8 mouse cellular contexts compared by ENCODE assay signal in the genomic region with DNA sequence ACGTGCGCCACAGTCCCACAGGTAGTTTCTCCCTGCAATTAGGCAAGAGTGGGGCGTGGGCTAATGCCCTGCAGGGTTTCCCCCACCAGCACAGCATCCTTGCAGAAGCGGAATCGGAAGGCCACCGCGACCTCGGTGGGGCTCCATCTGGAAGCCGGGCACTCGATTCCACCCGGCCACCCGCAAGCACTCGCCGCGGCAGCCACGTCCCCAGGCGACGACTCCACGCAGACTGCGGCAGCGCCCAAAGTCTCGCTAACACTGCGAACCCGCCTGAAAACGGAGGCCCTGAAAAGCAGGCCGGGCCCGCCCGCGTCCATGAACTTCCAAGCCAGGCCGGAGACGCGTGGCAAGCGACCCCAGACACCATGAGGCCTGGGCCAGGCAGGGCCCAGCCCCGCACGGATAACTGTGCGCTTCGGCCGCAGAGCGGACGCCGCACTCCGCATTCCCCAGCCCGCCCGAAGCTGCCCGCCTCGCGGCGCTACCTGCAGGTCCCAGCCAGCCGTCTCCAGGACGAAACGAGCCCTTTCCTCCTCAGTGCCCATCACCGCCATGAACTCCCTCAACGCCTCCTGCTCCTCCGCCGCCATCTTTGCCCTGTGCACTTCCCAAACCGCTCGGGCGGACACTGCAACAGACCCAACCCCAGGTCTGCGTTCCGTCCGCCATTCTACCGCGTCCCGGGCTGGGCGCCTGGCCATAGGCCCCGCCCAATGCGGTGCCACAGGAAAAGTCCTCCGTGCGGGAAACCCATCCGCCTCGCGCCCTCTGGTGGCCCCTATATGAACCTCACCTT.
DNase-seq lines count a peak whose midpoint lies in the region; ATAC-seq lines count a peak whose summit lies in the region.
"Not testable (repeated sequence)": the region's sequence is repeated elsewhere in the genome, so short reads cannot be mapped to it uniquely, and the experiment has no call there.

No protein-coding gene starts in this region.

- H3K27ac ChIP-seq in hindbrain, embryonic 15.5 days (replicated peaks): peak overlapping the region; percentile 9; the same call in 1 of the 2 replicates

- H3K4me2 ChIP-seq in hindbrain, embryonic 15.5 days: peak overlapping the region; percentile 37

- WGBS in hindbrain, embryonic 15.5 days: 4% methylated on average over 70 of the region's 72 CpGs

- H3K36me3 ChIP-seq in hindbrain, embryonic 15.5 days: not testable (repeated sequence)

- not testable (repeated sequence) for H3K9me3 ChIP-seq in hindbrain, embryonic 15.5 days

- peak; percentile 100 for DNase-seq in NIH3T3 (ENCODE audit: low read depth)
- DNase-seq in cerebellum, postnatal 36 days: peak; percentile 100
- DNase-seq in gastrocnemius, adult 18-20 months (ENCODE audit: low spot score): peak; percentile 100
- peak; percentile 100 for DNase-seq in left cerebral cortex, adult 11 months (ENCODE audit: low spot score)
- DNase-seq in lung, postnatal 36 days: peak; percentile 100
- DNase-seq in retina, postnatal 1 day: peak; percentile 99
- peak; percentile 100 for DNase-seq in thymus, postnatal 4 days

- not testable (repeated sequence) for H3K27me3 ChIP-seq in hindbrain, embryonic 15.5 days

- peak; percentile 100 for ATAC-seq in hindbrain, embryonic 15.5 days (ENCODE audit: low FRiP score, low read depth)

- peak overlapping the region; percentile 47 for H3K4me3 ChIP-seq in hindbrain, embryonic 15.5 days

- H3K4me1 ChIP-seq in hindbrain, embryonic 15.5 days (replicated peaks): not testable (repeated sequence)

- peak overlapping the region; percentile 60 for H3K9ac ChIP-seq in hindbrain, embryonic 15.5 days

Comparison
In these comparisons a context has a peak if more than half of its experiments do, and no peak if none do; other contexts are left out.
1. Peak in every context shown above with its lines: DNase-seq, ATAC-seq, H3K4me3 ChIP-seq and H3K27ac ChIP-seq.